Mouse (Mus musculus): Measurements from ENCODE around the gene Fkrp.
A peak's percentile ranks its signal among the peaks of the same experiment; 100 is the strongest.

Fkrp gene

DNA sequence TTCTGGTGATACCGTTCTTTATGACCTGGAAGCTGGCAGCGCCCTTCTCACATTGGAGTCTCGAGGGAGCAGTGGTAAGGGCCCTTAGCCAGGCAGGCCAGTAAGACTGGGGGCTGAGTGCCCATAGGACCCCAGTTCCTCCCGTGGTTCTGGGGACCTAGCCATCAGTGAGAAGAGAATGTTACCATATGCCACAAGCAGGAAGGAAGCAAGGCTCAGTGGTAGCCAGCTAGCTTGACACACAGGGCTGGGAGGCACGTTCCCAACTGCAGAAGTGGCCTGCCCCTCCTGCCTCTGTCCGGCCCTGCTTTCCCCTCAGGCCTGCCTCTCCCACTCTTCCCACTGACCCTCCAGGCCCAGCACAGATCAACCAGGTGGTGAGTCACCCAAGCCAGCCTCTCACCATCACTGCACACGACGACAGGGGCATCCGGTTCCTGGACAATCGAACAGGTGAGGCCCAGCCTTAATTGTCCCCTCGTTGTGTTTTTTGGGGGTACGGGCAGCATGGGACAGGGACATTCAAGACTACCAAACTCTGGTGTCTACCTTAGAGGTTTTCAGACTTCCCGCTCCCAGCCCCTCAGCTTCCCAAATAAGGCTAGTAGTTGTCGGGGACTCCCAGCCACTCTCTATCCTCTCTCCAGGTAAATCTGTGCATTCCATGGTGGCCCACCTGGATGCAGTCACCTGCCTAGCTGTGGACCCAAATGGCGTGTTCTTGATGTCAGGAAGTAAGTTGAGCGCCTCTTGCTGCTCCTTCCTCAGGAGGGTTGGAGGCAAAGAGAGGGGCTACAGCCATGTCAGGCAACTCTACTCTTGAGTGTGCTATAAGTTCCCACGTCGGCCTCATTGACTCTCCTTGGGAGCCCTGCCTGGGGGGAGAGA, 21.6 kb upstream of the Fkrp start:
- no peak for DNase-seq (ENCODE audit: low read depth, low spot score)

DNA sequence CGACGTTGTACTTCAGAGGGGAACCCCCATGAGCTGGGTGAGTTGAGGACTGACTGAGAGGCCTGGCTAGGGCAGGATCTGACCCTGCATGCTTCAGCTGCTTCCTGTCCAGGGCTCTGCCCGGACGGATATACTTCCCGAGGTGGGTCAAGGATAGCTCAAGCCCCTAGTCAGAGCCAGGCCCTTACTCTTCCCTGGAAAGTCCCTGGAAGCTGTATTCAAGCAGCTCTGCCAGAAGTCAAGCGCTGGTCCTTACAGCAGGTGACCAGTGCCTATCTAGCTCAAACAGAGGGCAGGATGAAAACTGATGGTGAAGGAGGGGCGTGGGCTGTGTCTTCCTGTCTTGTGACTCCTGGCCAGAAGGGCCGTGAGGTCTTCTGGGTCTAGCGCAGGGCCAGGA, 13.9 kb upstream of the Fkrp start:
- DNase-seq (ENCODE audit: low read depth, low spot score) = no peak

DNA sequence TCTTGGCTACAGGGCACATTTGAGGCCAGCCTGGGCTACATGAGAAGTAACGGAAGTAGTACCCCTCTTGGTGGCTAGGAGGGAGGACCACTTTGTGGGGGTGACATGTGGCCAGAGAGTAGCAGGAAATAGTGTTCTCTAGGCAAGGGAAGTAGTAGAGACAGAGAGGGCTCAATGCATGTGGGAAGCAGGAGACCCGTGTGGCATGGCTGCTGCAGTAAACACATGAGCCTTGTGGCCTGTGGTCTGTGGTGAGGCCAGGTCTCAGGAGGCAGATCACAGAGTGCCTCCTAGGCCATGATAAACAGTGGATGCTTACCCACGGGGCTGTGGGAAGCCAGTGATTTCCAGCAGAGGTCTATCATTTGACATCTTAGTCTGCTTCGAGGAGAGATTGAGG, 10.7 kb upstream of the Fkrp start:
- DNase-seq (ENCODE audit: low read depth, low spot score) = no peak

DNA sequence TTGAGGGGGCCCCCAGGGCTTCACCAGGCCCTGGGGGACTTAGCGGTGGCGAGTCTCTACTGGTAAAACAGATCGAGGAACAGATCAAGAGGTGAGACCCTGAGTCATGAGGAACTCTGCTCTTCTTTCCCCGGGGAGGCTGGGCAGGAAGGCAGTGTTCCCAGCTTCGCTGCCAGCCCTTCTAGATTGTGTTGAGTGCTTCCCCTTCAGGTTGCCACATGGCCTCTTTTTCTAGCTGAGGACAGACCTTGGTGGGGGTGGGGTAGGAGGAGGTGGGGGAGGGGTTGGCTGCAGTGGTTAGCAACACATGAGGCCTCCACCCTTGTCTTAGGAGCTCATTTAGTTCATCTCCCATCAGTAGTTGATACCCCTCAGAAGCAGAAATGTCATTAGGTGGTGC, 10.0 kb upstream of the Fkrp start:
- no peak for DNase-seq (ENCODE audit: low read depth, low spot score)

DNA sequence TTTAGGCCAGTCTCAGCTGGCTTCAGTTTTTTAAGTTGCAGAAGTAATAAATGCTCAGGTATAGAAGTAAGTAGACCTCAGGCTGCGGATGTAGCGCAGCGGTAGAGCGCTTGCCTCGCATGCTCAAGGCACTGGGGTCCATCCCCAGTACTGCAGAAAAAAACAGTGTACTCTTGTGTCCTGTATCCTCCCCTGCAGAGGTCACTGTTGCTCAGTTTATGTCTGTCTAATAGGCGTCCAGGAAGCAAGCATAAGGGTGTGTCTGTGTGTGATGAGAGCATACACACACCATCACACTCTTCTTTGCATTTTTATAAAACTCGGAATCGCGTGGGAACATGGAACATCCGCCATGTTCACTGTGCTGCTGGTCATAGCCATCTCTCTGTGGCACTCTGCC, 9.3 kb upstream of the Fkrp start:
- DNase-seq (ENCODE audit: low read depth, low spot score) = no peak

DNA sequence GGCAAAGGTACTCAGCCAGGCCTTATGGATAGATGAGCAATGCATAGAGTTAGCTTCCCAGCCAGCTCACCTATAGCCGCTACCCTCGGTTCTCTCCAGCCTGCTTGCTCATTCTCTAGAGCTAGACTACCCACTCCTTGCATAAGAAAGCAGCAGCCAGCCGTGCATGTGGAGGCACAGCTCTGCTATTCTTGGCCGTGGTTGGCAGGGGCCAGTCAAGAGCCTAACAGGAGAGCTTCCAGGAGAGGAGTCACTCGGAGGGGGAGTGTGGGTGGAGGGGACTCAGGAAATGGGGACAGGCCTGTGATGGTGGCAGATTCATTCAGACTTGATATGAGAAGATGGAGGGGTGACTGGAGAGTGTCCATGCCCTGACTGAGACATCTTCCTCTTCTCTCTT, 7.2 kb upstream of the Fkrp start:
- no peak for DNase-seq (ENCODE audit: low read depth, low spot score)

DNA sequence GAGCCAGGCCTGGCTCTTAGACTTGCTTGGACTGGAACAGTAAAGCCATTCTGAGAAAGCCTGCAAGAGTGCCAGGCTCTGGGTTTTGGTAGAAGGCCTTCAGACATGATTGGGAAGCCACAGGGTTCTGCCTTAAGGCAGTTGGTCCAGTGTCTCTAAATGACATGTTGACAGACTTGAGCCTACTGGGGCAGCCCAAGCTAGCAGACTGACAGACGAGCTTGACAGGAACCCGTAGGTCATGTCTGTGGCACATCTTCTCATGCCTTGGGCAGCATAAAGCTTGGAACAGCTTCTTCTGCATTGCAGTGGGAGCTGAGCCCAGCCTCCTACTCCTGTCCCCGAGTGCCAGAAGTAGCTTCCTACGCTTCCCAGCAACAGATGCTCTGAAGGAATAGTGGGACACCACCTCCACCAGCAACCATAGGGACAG, 5.2 kb upstream of the Fkrp start:
- no peak for DNase-seq (ENCODE audit: low read depth, low spot score)

DNA sequence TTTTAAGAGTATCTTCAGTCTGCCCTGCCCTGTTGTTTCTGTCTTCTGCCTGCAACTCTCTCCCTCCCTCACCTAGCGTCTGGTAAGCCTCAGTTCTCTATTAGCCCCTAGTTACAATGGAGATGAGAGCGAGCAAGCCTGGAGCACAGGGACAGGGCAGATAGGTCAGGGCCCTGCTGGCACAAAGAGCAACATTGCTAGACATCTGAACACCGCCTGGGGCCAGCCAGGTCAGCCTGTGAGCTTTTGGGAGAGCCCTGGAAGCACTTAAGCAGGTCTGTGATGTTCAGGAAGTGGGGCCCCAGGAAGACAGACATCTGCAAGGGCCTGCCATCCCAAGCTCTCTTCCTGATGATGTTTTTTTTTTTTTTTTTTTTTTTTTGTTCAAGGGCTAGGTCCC, 4.6 kb upstream of the Fkrp start:
- no peak for DNase-seq (ENCODE audit: low read depth, low spot score)

DNA sequence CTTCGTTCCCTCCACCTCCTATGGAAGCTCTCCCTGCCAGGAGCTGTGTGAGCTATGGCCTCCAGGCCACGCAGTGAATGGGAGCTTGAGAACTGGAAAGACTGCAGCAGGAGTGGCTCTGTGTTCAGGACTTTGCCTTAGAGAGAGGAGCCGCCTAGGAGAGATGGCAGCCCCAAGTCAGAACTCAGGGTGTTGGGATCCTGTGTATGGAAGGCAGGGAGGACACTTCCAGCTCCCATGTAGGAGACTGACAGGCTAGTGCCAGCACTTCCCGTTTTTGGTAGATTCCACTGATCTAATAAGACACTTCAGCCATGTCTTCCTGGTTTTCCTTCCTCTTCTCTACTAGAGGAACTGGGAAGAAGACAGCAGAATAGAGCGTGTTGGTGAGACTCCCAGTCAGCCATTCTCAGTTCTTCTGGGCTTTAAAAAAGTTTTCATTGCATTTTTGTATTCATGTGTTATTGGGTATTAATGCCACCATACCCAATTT, 3.8 kb upstream of the Fkrp start:
- no peak for DNase-seq (ENCODE audit: low read depth, low spot score)

DNA sequence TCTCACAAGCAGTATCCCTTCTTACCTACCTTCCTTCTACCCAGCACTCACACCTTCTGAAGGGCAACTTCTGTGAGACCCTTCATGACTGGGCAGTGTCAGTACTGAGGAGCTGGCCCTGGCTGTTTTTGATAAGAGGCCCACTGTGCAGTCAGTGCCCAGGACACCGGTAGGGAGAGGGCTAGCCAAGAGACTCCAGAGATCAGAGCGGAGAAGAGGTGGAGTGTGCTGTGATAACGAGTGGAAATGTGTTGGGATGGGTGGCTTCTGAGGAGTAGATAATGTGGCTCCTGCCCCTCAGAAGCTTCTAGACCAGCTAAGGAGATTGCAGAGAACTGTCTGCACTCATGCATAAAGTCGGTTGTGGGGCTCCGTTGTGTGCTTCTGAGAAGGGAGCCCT, 3.3 kb upstream of the Fkrp start:
- DNase-seq (ENCODE audit: low read depth, low spot score) = no peak

DNA sequence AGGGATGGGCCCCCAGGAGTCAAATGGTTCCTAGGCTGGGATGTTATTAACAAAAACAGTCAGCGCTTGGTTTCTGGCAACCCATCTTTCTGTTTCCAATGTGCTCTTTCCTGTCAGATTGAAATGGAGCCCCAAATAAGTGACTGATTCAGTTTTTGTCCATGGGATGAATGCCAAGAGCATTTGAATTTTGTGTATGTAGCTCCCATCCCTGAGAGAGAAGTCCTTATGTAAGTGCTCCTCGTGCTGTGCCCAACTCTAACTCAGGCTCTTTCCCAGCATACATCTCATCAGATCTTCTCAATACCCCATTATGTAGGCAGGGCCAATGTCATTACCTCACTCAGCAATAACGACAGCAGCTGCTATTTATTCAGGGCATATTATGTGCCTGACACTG, 1.2 kb upstream of the Fkrp start:
- no peak for DNase-seq (ENCODE audit: low read depth, low spot score)

DNA sequence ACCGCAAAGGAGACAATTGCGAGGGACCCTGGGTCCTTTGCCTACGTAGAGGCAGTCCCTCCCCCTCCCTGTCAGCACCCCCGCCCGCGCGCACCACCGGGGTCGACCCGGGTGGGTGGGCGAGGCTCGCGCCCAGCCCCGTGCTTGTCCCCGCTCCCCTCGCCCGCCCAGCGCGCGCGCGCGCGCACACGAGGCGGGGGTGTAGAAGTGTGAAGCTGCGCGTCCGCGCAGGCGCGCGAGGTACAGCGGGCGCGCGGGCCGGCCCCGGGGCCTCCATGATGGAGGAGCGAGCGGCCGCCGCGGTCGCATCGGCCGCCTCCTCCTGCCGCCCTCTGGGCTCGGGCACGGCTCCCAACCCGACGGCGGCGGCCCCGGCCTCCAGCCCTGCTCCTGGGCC, 456 bp downstream of the Fkrp start:
- peak; percentile 76 for DNase-seq (ENCODE audit: low read depth, low spot score)

DNA sequence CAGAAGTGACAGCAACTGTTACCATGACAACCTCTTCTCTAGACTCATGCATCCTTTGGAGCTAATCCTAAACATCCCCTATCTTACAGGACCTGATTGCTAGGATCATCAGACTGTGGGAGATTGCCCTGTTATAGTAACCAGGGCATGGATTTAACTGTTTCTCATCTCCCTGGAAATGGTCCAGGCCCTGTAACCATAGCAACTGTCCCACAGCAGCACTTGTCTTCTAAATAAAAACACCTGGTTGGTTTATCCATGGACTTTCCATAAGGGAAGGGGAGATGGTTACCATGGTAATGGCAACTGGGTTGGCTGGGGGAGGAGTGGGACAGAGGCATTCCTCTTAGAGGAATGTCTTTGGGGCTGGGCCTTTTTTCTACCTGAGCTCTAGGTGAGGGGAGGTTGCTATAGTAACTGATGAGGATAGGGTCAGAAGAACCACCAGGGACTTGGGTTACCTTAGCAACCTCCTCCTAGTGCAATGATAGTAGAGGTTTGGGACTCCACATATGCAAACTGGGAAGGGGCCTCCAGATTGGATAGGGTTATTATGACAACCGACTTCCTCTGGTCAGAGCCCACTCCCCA, 1.1 kb downstream of the Fkrp start, which contains the start of gene Strn4:
TSS of gene Strn4 (plus strand) at position 539 of the 591 bp plus-strand sequence.
- peak; percentile 64 for DNase-seq (ENCODE audit: low read depth, low spot score)

DNA sequence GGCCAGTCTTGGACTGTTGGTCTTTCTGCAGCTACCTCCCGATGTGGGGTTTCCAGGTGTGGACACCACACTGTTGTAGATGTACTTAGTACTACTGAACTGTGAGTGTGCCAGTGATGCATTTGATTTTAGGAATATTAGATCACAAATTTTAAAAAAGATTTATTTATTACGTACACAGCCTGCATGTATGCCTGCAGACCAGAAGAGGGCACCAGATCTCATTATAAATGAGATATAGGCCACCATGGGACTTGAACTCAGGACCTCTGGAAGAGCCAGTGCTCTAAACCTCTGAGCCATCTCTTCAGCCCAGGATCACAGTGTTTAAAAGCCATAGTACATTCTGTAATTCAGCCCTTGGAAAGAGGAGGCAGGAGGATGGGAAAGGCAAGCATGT, 4.0 kb downstream of the Fkrp start:
- DNase-seq (ENCODE audit: low read depth, low spot score) = no peak

DNA sequence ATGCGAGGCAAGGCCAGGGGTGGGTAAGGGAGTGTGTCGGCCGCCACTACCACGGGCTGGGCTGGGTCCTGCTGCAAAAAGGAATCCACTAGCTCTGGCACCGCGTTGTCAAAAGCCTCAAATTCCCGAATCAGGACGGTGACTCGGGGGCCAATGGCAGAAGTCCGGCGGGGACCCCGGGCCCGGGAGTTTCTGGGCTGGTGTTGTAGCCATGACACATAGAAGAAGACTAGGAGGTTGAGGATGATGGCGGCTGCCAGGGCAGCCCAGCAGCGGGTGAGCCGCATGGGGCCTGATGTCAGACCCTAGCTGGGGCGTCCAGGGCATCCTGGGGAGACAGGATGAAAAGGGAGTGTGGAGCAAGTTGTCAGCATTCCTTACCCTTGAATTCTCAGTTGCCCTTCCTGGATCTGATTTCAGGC, 4.9 kb downstream of the Fkrp start:
- DNase-seq (ENCODE audit: low read depth, low spot score) = no peak

DNA sequence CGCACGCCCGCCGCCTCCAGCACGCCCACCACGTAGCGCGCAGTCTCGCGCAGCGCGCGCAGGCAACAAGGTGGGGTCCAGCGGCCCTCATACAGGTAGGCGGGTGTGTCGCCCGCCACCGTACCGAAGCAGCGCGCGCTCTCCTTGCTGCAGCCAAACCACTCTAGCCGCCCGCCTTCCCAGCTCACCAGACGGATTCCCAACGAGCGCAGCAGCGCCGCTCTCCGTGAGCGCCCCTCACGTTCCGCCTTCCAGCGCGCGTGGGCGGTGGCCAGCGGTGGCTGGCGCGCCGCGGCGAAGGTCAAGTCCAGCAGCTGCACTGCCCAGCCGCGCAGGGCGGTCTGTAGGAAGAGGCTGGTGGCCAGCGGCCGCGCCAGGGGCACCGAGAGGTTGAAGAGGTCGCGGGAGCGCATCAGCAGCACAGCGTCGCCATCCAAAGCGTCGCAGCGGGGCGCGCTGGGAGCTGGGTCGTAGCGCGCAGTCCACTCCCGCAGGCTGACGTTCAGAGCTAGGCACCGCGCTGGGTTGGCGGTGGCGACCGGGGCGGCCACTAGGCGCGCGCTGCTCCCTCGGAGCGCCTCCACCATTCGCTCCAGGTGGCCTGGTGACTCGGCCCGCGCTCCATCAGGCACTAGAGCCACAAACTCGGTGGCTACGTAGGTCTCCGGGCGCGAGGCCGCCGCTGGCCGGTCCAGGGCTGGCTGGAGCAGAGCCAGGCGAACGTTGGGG, 5.4 kb downstream of the Fkrp start:
- DNase-seq (ENCODE audit: low read depth, low spot score) = peak; percentile 53

DNA sequence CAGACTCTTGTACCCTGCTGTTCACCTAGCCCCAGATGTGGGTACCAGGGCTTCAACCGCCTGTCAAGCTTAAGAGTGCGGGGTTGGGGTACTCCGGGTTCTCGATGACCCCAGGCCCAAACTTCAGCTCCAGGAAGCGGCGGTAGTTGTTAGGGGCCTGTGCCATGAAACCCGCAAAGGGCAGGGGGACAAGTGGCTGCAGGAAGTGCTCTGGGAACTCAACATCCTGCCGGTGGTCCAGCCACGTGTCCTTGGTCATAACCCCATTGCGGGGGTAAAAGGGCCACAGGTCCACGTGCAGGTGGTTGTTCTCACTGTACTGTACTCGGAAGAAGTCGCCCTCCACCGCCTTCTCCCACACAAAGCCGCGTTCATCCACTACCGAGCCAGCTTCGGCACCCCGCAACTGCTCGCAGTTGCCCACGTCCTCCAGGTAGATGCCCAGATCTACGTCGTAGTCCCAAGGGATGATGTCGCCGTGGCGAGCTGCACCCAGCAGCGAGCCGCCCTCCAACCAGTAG, 6.1 kb downstream of the Fkrp start:
- DNase-seq (ENCODE audit: low read depth, low spot score) = no peak

DNA sequence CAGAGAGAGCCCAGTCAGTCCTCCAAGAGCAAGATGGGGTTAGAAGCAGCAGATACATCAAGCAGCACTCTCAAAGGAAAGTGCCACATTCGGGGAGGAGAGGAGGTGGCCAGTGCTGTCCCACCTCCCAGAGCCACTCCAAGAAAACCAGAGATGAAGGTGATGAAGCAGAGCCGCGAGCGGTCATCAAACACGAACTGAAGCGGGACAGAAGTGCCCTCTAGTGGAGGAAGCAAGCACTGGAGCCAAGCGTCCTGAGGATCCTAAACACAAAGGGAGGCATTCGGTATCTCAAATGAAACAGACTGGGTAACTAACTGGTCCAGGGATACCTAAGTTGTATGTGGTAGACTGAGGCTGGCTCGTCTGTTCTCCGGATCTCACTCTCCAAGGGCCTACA, 6.8 kb downstream of the Fkrp start:
- DNase-seq (ENCODE audit: low read depth, low spot score) = peak; percentile 82

DNA sequence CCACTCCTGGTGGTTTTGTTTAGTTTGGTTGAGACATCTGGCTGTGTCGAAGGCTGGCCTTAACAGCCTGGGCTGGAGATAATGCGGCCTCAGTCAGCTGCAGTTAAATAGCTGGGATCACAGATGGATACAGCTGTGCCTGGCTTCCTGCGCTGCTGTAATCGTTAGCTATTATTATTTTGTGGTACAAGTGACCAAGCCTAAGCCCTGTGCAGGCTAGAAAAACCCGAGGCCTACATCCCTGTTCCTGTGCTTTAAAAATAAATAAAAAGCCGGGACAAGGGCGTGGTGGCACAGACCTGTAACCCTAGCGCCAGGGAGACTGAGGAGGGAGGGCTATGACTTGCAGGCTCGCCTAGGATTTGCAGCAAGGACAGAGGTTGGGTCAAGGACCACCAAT, 7.9 kb downstream of the Fkrp start:
- DNase-seq (ENCODE audit: low read depth, low spot score) = no peak

DNA sequence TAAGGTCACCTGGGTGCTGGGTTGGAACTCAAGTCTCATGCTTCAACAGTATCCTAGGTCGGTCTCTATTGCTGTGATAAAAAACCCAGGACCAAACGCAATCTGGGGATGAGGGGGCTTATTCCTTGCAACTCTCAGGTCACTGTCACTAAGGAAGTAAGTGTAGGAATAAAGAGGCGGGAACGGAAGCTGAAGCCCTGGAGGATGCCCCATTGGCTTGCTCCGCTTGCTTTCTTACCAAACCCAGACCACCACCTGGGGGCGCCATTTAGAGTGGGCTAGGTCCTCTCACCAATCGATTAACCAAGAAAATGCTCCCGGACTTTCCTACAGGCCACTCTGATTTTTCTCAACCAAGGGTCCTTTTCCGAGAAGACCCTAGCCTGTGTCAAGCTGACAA, 8.6 kb downstream of the Fkrp start:
- no peak for DNase-seq (ENCODE audit: low read depth, low spot score)

DNA sequence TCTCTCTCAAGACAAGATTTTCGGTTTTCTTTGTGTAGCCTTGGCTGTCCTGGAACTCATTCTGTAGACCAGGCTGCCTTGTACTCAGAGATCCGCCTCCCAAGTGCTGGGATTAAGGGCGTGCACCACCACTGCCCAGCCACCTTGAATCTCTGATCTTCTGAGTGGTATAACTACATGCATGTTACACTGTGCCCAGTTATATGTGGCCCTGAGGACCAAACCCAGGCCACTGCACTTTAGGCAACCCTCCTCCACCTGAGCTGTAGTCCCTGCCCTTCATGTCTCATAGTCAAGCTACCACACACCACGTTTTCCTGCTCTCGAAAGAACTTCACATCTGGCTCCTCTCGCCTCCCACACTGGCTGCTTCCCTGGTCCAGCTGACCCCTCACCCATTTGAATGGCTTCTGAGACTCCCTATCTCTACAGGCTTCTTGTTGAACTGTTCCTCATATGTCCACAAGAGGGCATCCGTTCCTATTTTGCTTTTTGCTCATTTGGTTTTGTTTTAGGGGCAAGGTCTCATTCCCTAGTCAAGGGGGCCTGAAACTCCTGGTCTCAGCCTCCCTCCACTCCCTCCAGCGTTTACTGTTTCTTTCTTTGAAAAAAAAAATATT, 12.0 kb downstream of the Fkrp start:
- peak; percentile 64 for DNase-seq (ENCODE audit: low read depth, low spot score)

DNA sequence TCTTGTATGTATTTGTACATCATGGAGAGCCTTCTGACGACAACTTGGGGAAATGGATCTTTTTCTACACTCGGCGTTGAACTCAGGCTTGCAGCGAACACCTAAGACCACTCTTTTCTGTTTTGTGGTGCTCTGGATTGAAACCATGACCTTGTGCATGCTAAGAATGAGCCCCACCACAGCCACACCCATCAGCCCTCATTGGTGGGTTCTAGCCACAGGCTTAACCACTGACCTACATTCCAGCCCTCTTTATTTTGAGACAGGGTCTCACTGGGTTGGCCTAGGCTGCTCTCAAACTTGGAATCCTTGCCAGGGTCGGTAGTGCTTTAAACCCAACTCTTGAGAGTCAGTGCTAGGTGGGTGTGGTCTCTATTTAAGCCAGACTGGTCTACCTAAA, 21.6 kb downstream of the Fkrp start:
- DNase-seq (ENCODE audit: low read depth, low spot score) = no peak

All from ES-CJ7 (cell line).